Mouse (Mus musculus) C2C12 (cell line): Measurements from ENCODE around the gene Gnai2. TPM values are rescaled to one million over a fixed set of nuclear protein-coding genes. Genes with fewer than 3 reads are reported as not detected.

Source experiments
- H3K27me3 ChIP-seq: one replicate; pipeline ENCODE4 v1.6.1; 2011; ENCODE audit not compliant: control insufficient read depth, insufficient read depth, insufficient read length
- H3K36me3 ChIP-seq: one replicate; pipeline ENCODE4 v1.6.1; 2011; ENCODE audit not compliant: control insufficient read depth, insufficient read depth
- H3K4me3 ChIP-seq: one replicate; pipeline ENCODE4 v1.5.1; 2011; ENCODE audit warnings: mild to moderate bottlenecking, control low read depth; ENCODE audit not compliant: poor library complexity, insufficient read depth, severe bottlenecking
- H3K79me2 ChIP-seq: one replicate; pipeline ENCODE4 v1.6.1; 2011; ENCODE audit not compliant: control insufficient read depth, insufficient read depth
- H3K79me3 ChIP-seq: one replicate; pipeline ENCODE4 v1.6.1; 2011; ENCODE audit warnings: low read depth, control low read depth
- H3ac ChIP-seq: one replicate; pipeline ENCODE3; 2011; ENCODE audit warnings: low read depth; ENCODE audit not compliant: control insufficient read depth, insufficient read length
- CEBPB ChIP-seq: IDR thresholded peaks from one replicate; pipeline ENCODE4 v1.6.1; 2011; ENCODE audit warnings: low read depth, mild to moderate bottlenecking, control low read depth, moderate library complexity
- CTCF ChIP-seq: IDR thresholded peaks from one replicate; pipeline ENCODE4 v1.5.1; 2011; ENCODE audit not compliant: control insufficient read depth, insufficient read depth, insufficient read length
- FOSL1 ChIP-seq: IDR thresholded peaks from one replicate; pipeline ENCODE4 v1.8.0; 2011; ENCODE audit warnings: mild to moderate bottlenecking, low read length; ENCODE audit not compliant: poor library complexity, insufficient read depth, severe bottlenecking
- MAX ChIP-seq: IDR thresholded peaks from one replicate; pipeline ENCODE4 v1.6.1; 2011; ENCODE audit warnings: mild to moderate bottlenecking, control low read depth
- MYOD1 ChIP-seq: IDR thresholded peaks from one replicate; pipeline ENCODE4 v1.6.1; 2011; ENCODE audit warnings: low read depth; ENCODE audit not compliant: control insufficient read depth, insufficient read length
- MYOG ChIP-seq: IDR thresholded peaks from one replicate; pipeline ENCODE4 v1.6.1; 2011; ENCODE audit not compliant: control insufficient read depth, insufficient read length; ENCODE audit errors: extremely low read depth
- USF1 ChIP-seq: IDR thresholded peaks from one replicate; pipeline ENCODE4 v1.6.1; 2011; ENCODE audit warnings: low read depth, mild to moderate bottlenecking, control low read depth, moderate library complexity
- polyA plus RNA-seq: library from polyadenylated mRNA; unstranded; fragments of >200 nt; fragmentation: generic; extraction: Trizol; gene quantifications from one replicate; pipeline ENCODE4 v1.2.1, GENCODE M21; 2012; ENCODE audit warnings: missing spikeins

Gnai2 gene
- polyA plus RNA-seq, 1 experiment: 449 TPM

GRCm38 (mm10) chr9:107631861-107632260 lies 3.3 kb downstream of the Gnai2 start:
- Histone ChIP-seq H3K79me2 (peaks cover 82% of the 10 kb centered on the region), H3K36me3 (peaks cover 4% of the 10 kb centered on the region)

GRCm38 (mm10) chr9:107631311-107631826 lies 3.8 kb downstream of the Gnai2 start:
- no peaks in the 10 kb centered on the region for H3K27me3 ChIP-seq
- H3K79me3 ChIP-seq: peaks cover 66% of the 10 kb centered on the region
- peaks cover 4% of the 10 kb centered on the region for H3K36me3 ChIP-seq
- H3K79me2 ChIP-seq: peaks cover 87% of the 10 kb centered on the region
- TF ChIP-seq MYOD1 (no peak), FOSL1 (no peak), MYOG (no peak), MAX (no peak), CEBPB (no peak), CTCF (no peak), USF1 (no peak)
- no peak overlapping the region for H3ac ChIP-seq
- H3K4me3 ChIP-seq: no peak overlapping the region

More at GRCm38 (mm10) chr9:107631861-107632260, 3.3 kb downstream of the Gnai2 start:
- no peak overlapping the region for H3K4me3 ChIP-seq
- H3K27me3 ChIP-seq: no peaks in the 10 kb centered on the region
- TF ChIP-seq CTCF (no peak), CEBPB (no peak), MYOD1 (no peak), MYOG (no peak), FOSL1 (no peak), MAX (no peak), USF1 (no peak)
- H3K79me3 ChIP-seq: peaks cover 64% of the 10 kb centered on the region
- no peak overlapping the region for H3ac ChIP-seq

- H3K4me3 ChIP-seq: no peak overlapping the region
Measured at GRCm38 (mm10) chr9:107630576-107630975, 4.6 kb downstream of the Gnai2 start.

GRCm38 (mm10) chr9:107629901-107630425 lies 5.2 kb downstream of the Gnai2 start:
- peaks cover 4% of the 10 kb centered on the region for H3K36me3 ChIP-seq
- H3K4me3 ChIP-seq: no peak overlapping the region
- no peak for TF ChIP-seq USF1
- no peak for TF ChIP-seq MYOG
- no peak for TF ChIP-seq CTCF
- no peak for TF ChIP-seq FOSL1
- TF ChIP-seq MAX: no peak
- no peak for TF ChIP-seq CEBPB
- no peak for TF ChIP-seq MYOD1
- peaks cover 78% of the 10 kb centered on the region for H3K79me3 ChIP-seq
- H3K27me3 ChIP-seq: no peaks in the 10 kb centered on the region
- H3K79me2 ChIP-seq: peaks cover 100% of the 10 kb centered on the region
- no peak overlapping the region for H3ac ChIP-seq

More at GRCm38 (mm10) chr9:107630576-107630975, 4.6 kb downstream of the Gnai2 start:
- TF ChIP-seq USF1 (no peak), MYOG (no peak), CEBPB (no peak), CTCF (no peak), FOSL1 (no peak), MAX (no peak), MYOD1 (no peak)
- H3K79me3 ChIP-seq: peaks cover 72% of the 10 kb centered on the region
- no peaks in the 10 kb centered on the region for H3K27me3 ChIP-seq
- no peak overlapping the region for H3ac ChIP-seq
- H3K36me3 ChIP-seq: peaks cover 4% of the 10 kb centered on the region
- H3K79me2 ChIP-seq: peaks cover 95% of the 10 kb centered on the region

GRCm38 (mm10) chr9:107629411-107629730 lies 5.8 kb downstream of the Gnai2 start:
- no peak overlapping the region for H3ac ChIP-seq
- no peaks in the 10 kb centered on the region for H3K27me3 ChIP-seq
- H3K79me3 ChIP-seq: peaks cover 78% of the 10 kb centered on the region
- H3K79me2 ChIP-seq: peaks cover 100% of the 10 kb centered on the region
- no peak for TF ChIP-seq MYOG
- no peak for TF ChIP-seq FOSL1
- TF ChIP-seq CEBPB: no peak
- no peak for TF ChIP-seq CTCF
- TF ChIP-seq USF1: no peak
- no peak for TF ChIP-seq MAX
- no peak for TF ChIP-seq MYOD1
- H3K36me3 ChIP-seq: peaks cover 10% of the 10 kb centered on the region
- no peak overlapping the region for H3K4me3 ChIP-seq
